Mouse (Mus musculus) bone marrow, adult 2 months (tissue): ENCODE measurements around the gene Sprtn.

Experiments used
- CTCF ChIP-seq: fragments of 200-500 bp; IDR thresholded peaks from 2 replicates; pipeline ENCODE4 v1.5.1; 2011; ENCODE audit warnings: low read length, control low read depth; ENCODE audit not compliant: control insufficient read depth, insufficient read depth
- POLR2A ChIP-seq: fragments of 200-500 bp; IDR thresholded peaks from 2 replicates; pipeline ENCODE4 v1.6.1; 2011; ENCODE audit warnings: low read depth, mild to moderate bottlenecking, control low read depth, low read length, borderline replicate concordance; ENCODE audit not compliant: control insufficient read depth

DNA sequence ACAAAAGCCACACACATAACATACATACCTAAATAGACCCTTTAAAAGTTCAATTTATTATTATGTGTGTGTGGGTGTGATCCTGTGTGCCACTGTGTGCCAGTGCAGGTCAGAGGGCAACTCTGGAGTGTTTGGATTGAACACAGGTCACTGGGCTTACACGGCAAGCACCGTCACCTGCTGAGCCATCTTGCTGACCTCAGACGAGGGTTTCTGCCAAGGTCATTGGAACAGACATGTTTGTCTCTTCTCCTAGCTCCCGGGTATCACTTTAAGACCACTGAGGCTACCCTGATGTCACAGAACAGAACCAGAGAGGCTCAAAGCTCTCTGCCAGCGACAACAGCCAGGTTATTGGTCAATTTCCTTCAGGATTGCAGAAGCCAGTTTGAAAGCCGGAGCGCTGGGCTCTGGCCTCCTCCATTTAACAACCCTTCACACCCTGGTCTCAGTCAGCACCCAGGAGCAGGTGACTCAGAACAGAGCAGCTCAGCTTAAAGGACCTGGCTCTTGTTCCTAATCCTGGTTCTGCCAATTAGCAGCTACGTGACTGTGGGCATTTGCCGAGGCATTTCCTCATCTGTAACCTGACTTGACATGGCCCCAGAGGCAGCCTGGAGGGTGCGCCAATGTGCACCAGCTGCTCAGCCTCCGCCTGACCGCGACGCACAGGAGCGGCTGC is 26.4 kb downstream of the Sprtn start:
- TF ChIP-seq CTCF (no peak), POLR2A (no peak)
